Mouse (Mus musculus): ENCODE measurements around the gene Wdr4.
"Not testable (repeated sequence)": the region's sequence is repeated elsewhere in the genome, so short reads cannot be mapped to it uniquely, and the experiment has no call there.

Wdr4 gene

GRCm38 (mm10) chr17:31535871-31536629 lies 16.3 kb upstream of the Wdr4 start:
- peak; percentile 40 for DNase-seq (ENCODE audit: low spot score)

- no peak for DNase-seq (ENCODE audit: low spot score)
Observed at GRCm38 (mm10) chr17:31535358-31535757, 15.6 kb upstream of the Wdr4 start.

GRCm38 (mm10) chr17:31532331-31532730 lies 12.6 kb upstream of the Wdr4 start:
- DNase-seq (ENCODE audit: low spot score), result not testable (repeated sequence)

GRCm38 (mm10) chr17:31531441-31532158 lies 11.8 kb upstream of the Wdr4 start:
- DNase-seq (ENCODE audit: low spot score), result no peak

GRCm38 (mm10) chr17:31529314-31529713 lies 9.5 kb upstream of the Wdr4 start:
- DNase-seq (ENCODE audit: low spot score), result no peak

- DNase-seq (ENCODE audit: low spot score), result no peak
Observed at GRCm38 (mm10) chr17:31525816-31526215, 6.0 kb upstream of the Wdr4 start.

GRCm38 (mm10) chr17:31525114-31525513 lies 5.3 kb upstream of the Wdr4 start:
- no peak for DNase-seq (ENCODE audit: low spot score)

GRCm38 (mm10) chr17:31521948-31522347 lies 2.2 kb upstream of the Wdr4 start:
- DNase-seq (ENCODE audit: low spot score), result no peak

GRCm38 (mm10) chr17:31520895-31521294 lies 1.1 kb upstream of the Wdr4 start:
- no peak for DNase-seq (ENCODE audit: low spot score)

- DNase-seq (ENCODE audit: low spot score), result no peak
Observed at GRCm38 (mm10) chr17:31519344-31519945, 335 bp downstream of the Wdr4 start.

- no peak for DNase-seq (ENCODE audit: low spot score)
Observed at GRCm38 (mm10) chr17:31514696-31515095, 5.1 kb downstream of the Wdr4 start.

GRCm38 (mm10) chr17:31512593-31512992 lies 7.2 kb downstream of the Wdr4 start:
- no peak for DNase-seq (ENCODE audit: low spot score)

GRCm38 (mm10) chr17:31511792-31512495 lies 7.8 kb downstream of the Wdr4 start:
- peak; percentile 63 for DNase-seq (ENCODE audit: low spot score)

- no peak for DNase-seq (ENCODE audit: low spot score)
Observed at GRCm38 (mm10) chr17:31510944-31511343, 8.8 kb downstream of the Wdr4 start.

- DNase-seq (ENCODE audit: low spot score), result no peak
Observed at GRCm38 (mm10) chr17:31506282-31506681, 13.5 kb downstream of the Wdr4 start.

GRCm38 (mm10) chr17:31505013-31505412 lies 14.8 kb downstream of the Wdr4 start:
- no peak for DNase-seq (ENCODE audit: low spot score)

- no peak for DNase-seq (ENCODE audit: low spot score)
Observed at GRCm38 (mm10) chr17:31503936-31504335, 15.8 kb downstream of the Wdr4 start.

GRCm38 (mm10) chr17:31503337-31503736 lies 16.4 kb downstream of the Wdr4 start:
- no peak for DNase-seq (ENCODE audit: low spot score)

- no peak for DNase-seq (ENCODE audit: low spot score)
Observed at GRCm38 (mm10) chr17:31502261-31502927, 17.4 kb downstream of the Wdr4 start.

GRCm38 (mm10) chr17:31500908-31501307 lies 18.9 kb downstream of the Wdr4 start:
- DNase-seq (ENCODE audit: low spot score), result no peak

GRCm38 (mm10) chr17:31500416-31500815 lies 19.4 kb downstream of the Wdr4 start:
- DNase-seq (ENCODE audit: low spot score), result no peak

- no peak for DNase-seq (ENCODE audit: low spot score)
Observed at GRCm38 (mm10) chr17:31499725-31500124, 20.1 kb downstream of the Wdr4 start.

All from ovary, postnatal 10 days (tissue).